Mouse (Mus musculus): ENCODE results near the gene Ift81.
"Not testable (repeated sequence)": the region's sequence is repeated elsewhere in the genome, so short reads cannot be mapped to it uniquely, and the experiment has no call there.

Ift81 gene

GRCm38 (mm10) chr5:122613908-122614732, at the start of gene Ift81:
TSS of gene Ift81 (minus strand) at chr5:122614518.
- DNase-seq (ENCODE audit: low spot score in 2 of 2) = peak; percentile 96

GRCm38 (mm10) chr5:122662501-122662900, 48.2 kb upstream of the Ift81 start:
- DNase-seq (ENCODE audit: low spot score in 2 of 2) = no peak

DNA sequence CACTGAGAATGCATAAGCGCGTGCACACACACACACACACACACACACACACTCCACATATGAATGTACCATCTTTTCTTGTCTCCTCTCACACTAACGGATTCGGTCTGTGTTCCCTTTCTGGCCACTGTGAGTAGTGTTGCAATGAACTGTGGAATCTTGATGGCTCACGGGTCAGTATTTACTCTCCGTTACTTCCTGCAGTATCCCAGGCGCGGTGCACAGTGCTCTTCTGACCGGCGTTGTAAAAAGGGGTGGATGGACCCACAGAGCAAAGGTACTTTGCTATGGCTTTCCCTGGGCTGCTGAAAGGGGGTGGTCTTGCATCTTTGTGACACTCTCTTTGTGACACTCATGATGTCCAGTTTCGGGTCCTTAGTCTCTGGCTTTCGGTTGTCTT, 42.5 kb upstream of the Ift81 start:
- no peak for DNase-seq (ENCODE audit: low spot score in 2 of 2)

DNA sequence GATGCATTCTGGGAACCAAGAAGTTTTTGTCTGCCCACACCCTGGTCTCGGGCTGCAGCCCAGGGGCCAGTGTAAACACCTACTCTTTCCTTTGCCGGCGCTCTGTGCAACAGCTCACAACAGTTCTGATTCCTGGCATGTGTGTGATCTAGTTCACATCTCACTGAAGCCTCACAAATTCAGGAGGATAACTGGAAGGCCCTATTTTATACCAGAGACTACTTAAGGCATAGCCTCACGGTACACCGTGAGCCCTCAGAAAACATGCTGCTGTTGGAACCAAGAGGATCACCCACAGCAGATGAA, 39.9 kb upstream of the Ift81 start:
- DNase-seq (ENCODE audit: low spot score in 2 of 2) = no peak

DNA sequence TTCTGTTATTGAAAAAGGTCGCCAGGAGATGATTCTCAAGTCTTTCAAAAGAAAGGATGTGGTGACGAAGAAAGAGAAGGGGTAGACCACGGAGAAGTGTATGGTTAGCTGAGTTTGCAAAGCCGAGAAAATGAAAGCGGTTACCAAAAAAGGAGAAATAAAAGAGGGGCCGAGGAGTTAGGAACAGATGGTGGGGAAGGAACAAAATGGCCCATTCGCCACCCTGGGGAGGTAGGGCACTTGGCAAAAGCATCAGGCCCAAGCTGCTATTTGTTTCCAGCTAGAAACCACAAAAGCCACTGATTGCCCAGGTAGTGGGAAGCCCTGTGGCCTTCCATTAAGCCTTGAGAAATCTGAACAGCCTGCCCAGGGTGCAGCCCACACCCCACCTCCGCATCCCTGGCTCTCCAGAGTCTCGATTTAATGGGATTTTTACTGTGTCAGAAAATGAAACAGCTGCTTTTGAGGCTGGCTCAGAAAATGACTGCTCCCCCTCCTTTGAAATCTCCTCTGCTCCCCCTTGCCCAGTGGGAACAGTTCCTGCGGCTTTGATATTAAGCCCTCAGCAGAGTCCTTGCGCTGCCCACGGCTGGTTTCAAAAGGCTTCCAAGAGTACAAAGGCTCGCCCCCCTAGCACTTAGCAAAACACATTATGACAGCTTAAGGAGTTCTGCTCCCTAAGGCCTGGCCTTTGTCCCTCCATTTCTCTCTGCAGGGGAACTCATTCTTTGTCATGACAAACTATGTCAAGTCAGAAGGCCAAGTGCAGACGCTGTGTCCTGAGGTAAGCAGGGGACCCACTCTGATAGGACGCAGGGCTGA, 39.3 kb upstream of the Ift81 start:
- peak; percentile 68 to 69 for DNase-seq (ENCODE audit: low spot score in 2 of 2)

- peak in 1 of 2 experiments; percentile 63 for DNase-seq (ENCODE audit: low spot score in 2 of 2)
Measured at GRCm38 (mm10) chr5:122653112-122653445, 38.8 kb upstream of the Ift81 start.

DNA sequence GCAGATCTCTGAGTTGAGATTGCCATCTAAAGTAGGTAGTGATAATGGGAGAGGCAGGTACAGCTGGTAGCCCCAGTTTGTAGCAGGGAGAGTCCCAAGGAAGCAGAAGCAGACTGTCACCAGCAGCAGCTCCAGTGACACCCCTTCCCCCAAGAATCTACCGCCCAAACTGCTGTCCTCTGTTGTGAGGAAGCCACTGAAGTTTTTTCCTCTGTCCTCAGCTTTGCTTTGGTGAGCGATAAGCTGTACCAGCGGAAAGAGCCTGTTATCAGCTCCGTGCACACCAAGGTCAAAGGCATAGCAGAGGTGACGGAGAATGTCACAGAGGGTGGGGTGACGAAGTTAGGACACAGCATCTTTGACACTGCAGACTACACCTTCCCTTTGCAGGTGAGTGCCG, 38.2 kb upstream of the Ift81 start:
- no peak for DNase-seq (ENCODE audit: low spot score in 2 of 2)

DNA sequence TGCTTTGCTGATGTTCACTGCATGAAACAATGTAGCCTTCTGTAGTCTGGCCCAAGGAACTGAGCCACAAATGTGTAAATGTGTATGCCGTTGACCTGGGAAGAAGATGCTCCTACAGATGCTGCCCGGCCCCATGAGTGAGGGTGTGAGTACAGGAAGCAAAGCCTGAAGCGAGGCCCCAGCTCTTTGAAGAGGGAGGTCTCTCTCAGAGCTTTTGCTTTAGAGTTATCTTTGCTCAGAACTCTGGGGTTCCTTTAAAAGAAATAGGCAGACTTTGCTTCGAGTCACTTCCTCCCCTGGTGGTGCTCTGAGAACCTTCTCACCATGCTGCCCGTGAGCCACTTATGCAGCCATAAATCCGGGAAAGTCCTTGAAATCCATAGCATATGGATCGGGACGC, 35.8 kb upstream of the Ift81 start:
- DNase-seq (ENCODE audit: low spot score in 2 of 2) = no peak

DNA sequence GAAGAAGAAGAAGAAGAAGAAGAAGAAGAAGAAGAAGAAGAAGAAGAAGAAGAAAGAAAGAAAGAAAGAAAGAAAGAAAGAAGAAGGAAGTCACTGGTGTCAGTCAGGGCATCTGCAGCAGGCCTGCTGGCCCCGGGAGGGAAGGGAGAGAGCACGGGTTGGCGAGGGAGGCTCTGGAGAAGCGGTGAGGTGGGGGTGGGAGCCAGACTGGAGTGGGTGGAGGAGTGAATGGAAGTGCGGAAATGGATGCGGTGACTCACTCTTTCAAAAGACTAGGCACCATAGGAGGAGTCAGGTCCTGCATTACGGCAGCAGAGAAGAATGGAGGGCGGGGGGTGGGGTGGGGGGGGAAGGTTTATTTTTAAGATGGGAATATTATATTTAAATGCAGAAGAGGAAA, 34.9 kb upstream of the Ift81 start:
- peak in 1 of 2 experiments; percentile 56 for DNase-seq (ENCODE audit: low spot score in 2 of 2)

DNA sequence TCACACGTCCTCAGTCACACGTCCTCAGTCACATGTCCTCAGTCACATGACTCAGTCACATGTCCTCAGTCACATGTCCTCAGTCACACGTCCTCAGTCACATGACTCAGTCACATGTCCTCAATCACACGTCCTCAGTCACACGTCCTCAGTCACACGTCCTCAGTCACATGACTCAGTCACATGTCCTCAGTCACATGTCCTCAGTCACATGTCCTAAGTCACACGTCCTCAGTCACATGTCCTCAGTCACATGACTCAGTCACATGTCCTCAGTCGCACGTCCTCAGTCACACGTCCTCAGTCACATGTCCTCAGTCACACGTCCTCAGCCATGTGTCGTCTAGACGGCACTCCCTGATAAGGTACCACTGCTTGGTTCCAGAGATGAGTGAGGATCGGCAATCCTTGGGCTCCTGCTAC, 33.6 kb upstream of the Ift81 start:
- not testable (repeated sequence) for DNase-seq (ENCODE audit: low spot score in 2 of 2)

DNA sequence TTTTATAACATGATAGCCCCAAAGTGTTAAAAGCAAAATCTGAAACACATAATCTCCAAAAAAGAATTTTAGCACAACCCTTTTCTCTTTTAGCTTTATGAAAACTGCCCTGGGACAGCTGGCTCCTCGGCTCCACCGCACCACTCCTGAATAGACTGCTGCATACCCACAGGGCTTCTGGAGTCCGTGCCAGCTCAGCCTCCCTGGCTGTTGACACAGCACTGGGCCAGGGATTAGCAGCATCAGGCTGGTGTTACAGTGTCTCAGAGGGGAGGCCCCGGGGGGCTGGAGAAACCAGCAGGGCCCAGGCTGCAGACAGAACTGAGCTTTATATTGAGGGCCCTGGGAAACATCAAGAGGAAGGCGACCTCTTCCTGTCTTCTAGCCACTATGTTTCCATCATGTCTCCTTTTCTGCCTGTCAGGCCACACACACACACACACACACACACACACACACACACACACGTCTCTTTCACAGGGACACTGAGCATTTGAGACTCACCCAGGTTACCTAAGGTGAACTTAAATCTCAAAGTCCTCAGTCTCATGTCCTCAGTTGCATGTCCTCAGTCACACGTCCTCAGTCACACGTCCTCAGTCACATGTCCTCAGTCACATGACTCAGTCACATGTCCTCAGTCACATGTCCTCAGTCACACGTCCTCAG, 33.1 kb upstream of the Ift81 start:
- no peak for DNase-seq (ENCODE audit: low spot score in 2 of 2)

GRCm38 (mm10) chr5:122646050-122646449, 31.7 kb upstream of the Ift81 start:
- DNase-seq (ENCODE audit: low spot score in 2 of 2) = no peak

DNA sequence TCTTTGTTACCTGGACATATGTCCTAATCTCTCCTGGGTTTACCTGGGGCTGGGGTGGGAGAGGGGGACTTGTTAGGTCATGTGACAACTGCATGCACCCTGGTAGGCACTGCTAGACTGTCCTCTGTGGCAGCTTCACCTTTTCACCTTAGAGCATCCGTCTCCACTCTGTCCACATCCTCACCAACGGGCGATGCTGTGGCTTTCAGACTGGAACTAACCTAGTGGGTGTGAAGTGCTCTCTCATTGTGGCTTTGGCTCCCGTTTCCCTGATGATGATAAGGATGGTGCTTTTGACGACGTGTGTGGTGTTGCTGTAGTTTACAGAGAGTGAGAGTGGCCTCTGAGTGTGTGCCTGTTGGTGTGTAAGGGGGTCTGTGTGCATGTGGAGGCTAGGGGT, 31.0 kb upstream of the Ift81 start:
- no peak for DNase-seq (ENCODE audit: low spot score in 2 of 2)

DNA sequence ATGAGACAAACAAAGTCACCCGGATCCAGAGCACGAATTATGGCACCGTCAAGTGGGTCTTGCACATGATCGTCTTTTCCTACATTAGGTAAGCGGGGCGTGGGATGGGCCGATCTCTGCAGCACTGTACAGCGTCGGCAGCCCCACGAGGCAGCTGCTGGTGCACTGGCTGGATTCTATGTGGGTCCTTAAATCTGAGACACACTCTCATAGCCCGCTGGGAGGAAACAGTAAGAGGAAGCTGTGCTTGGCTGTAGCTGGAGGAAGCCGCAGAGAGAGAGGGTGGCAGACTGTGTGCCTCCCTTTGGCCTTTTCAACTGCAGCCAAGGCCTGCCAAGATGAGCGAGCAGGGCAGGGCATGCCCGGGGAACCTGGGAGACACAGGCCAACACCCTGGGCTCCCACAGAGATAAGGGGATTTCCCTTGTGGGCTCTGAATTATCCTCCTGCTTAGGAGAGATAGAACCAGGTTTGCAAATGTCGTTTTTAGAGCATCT, 29.8 kb upstream of the Ift81 start:
- DNase-seq (ENCODE audit: low spot score in 2 of 2) = no peak

DNA sequence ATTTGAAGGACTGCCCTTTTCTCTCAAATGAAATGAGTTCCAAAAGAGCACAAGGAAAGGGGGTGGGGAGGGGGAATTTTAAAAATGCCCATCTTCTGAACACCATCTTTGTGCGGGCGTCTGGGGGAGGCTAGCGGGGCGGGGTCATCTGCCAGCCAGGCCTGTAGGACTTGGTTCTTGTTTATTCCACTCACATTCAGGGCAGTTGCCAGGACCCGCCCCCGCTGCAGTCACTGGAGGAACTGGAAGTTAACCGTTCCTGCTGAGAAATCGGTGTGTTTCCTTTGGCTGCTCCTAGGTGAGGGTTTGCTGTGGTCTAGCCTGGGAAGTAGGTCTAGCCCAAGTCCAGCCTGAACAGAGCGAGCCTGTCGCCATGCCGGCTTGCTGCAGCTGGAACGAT, 29.4 kb upstream of the Ift81 start, which contains the start of gene P2rx7:
Gene P2rx7, plus strand, starts transcription at position 211 of the 400 bp plus-strand sequence.
- DNase-seq (ENCODE audit: low spot score in 2 of 2) = peak in 1 of 2 experiments; percentile 69

GRCm38 (mm10) chr5:122639986-122640385, 25.7 kb upstream of the Ift81 start:
- no peak for DNase-seq (ENCODE audit: low spot score in 2 of 2)

DNA sequence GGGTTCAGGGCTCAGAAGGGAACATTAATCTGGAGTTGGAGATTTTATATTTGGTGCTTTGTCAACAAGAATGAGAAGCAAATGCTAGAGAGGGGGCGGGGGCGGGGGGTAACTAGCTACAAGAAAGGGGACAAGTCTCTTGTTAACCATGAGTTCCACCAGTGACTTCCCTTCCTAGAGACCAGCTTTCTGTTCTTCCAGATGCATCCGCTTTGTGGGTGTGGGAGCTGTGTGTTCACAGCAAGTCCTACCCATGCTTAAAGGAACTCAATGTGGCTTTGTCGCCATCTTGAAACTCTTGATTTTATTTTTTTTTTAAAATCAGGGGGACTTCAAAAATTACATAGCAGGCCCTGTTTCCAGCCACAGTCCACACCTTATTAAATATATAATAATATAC, 25.2 kb upstream of the Ift81 start:
- DNase-seq (ENCODE audit: low spot score in 2 of 2) = no peak

- DNase-seq (ENCODE audit: low spot score in 2 of 2) = no peak
Measured at GRCm38 (mm10) chr5:122638296-122638695, 24.0 kb upstream of the Ift81 start.

DNA sequence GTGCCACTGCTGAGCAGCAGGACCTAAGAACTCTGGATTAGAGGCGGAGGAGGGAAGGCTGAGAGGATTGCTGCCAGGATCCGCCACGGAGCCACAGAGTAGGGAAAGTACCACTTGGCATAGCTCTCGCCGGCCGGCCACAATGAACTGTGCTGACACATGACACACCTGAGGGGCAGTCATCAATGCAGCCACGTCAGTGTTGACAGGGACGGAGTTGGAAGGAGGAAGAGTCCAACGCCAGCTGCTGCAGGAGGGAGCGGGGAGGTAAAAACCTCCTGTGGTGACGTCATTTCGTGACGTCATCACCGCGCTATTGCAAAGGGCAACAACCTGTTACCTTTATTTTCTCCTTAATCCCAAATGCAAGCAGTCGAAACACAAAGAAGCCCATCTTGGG, 22.6 kb upstream of the Ift81 start:
- DNase-seq (ENCODE audit: low spot score in 2 of 2) = no peak

GRCm38 (mm10) chr5:122636308-122636707, 22.0 kb upstream of the Ift81 start:
- no peak for DNase-seq (ENCODE audit: low spot score in 2 of 2)

- no peak for DNase-seq (ENCODE audit: low spot score in 2 of 2)
Measured at GRCm38 (mm10) chr5:122635228-122635627, 20.9 kb upstream of the Ift81 start.

DNA sequence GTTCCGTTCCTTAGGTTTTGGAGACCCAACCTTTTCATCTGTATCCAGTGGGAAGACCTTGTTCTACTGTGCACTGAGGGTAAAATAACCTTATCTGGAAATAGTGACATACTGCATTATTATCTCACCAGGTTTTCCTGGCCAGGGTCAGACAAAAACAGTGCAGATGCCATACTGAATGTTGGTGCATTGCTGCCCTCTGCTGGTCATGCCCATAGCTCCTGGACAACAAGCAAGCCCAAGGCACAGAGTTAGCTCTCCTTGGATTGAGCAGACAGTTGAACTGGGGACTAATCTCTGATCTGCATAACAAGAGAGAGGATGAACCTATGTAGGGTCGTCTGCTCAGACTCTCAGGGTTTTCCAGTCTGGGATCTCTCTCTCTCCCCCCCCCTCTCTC, 12.9 kb upstream of the Ift81 start:
- DNase-seq (ENCODE audit: low spot score in 2 of 2) = peak; percentile 89 to 93

Data from frontal cortex, postnatal 36 days (tissue).